Mouse (Mus musculus): ENCODE results near the gene Lmbr1l. TPM values are rescaled to one million over a fixed set of nuclear protein-coding genes. Genes with fewer than 3 reads are reported as not detected.
A peak's percentile ranks its signal among the peaks of the same experiment; 100 is the strongest.

Lmbr1l gene
- polyA plus RNA-seq, 1 experiment from 2014 or later, result 24.7 TPM

- DNase-seq (ENCODE audit: low spot score), result no peak
- Histone ChIP-seq H3K9me3 (replicated peaks) (no peaks in the 10 kb centered on the region), H3K4me1 (peaks cover 4% of the 10 kb centered on the region), H3K4me3 (no peak overlapping the region), H3K36me3 (no peaks in the 10 kb centered on the region), H3K27me3 (ENCODE audit: low read depth, poor library complexity, severe bottlenecking) (peaks cover 29% of the 10 kb centered on the region), H3K27ac (replicated peaks) (no peak overlapping the region)
- WGBS, result 86% methylated on average over 7 of the region's 7 CpGs
Measured at GRCm38 (mm10) chr15:98887526-98887925, 30.5 kb downstream of the Lmbr1l start.

- 72% methylated on average over 8 of the region's 8 CpGs for WGBS
- Histone ChIP-seq H3K4me3 (no peak overlapping the region), H3K27ac (replicated peaks) (no peak overlapping the region), H3K4me1 (peaks cover 9% of the 10 kb centered on the region), H3K9me3 (replicated peaks) (no peaks in the 10 kb centered on the region), H3K36me3 (no peaks in the 10 kb centered on the region), H3K27me3 (ENCODE audit: low read depth, poor library complexity, severe bottlenecking) (peaks cover 22% of the 10 kb centered on the region)
- DNase-seq (ENCODE audit: low spot score), result no peak
Measured at GRCm38 (mm10) chr15:98886667-98887387, 31.2 kb downstream of the Lmbr1l start.

- peaks cover 26% of the 10 kb centered on the region for H3K4me1 ChIP-seq
- WGBS, result 85% methylated on average over 1 of the region's 1 CpGs
- DNase-seq (ENCODE audit: low spot score), result no peak
- H3K9me3 ChIP-seq (replicated peaks), result no peaks in the 10 kb centered on the region
- peaks cover 7% of the 10 kb centered on the region; the same call in 1 of the 2 replicates for H3K27me3 ChIP-seq (ENCODE audit: low read depth, poor library complexity, severe bottlenecking)
- H3K4me3 ChIP-seq, result no peak overlapping the region
- no peaks in the 10 kb centered on the region for H3K36me3 ChIP-seq
- no peak overlapping the region for H3K27ac ChIP-seq (replicated peaks)
Measured at GRCm38 (mm10) chr15:98884106-98884505, 33.9 kb downstream of the Lmbr1l start.

- Histone ChIP-seq H3K27ac (replicated peaks) (no peak overlapping the region), H3K36me3 (0 out of 2 replicates have a peak, but pooled peaks cover under 1% of the 10 kb centered on the region), H3K4me3 (no peak overlapping the region), H3K27me3 (ENCODE audit: low read depth, poor library complexity, severe bottlenecking) (peaks cover 3% of the 10 kb centered on the region; the same call in 1 of the 2 replicates), H3K4me1 (peaks cover 26% of the 10 kb centered on the region), H3K9me3 (replicated peaks) (no peaks in the 10 kb centered on the region)
- no peak for DNase-seq (ENCODE audit: low spot score)
Measured at GRCm38 (mm10) chr15:98883661-98884060, 34.4 kb downstream of the Lmbr1l start.

GRCm38 (mm10) chr15:98881656-98882008 is 36.4 kb downstream of the Lmbr1l start:
- no peaks in the 10 kb centered on the region for H3K9me3 ChIP-seq (replicated peaks)
- no peak for DNase-seq (ENCODE audit: low spot score)
- 6% methylated on average over 5 of the region's 5 CpGs for WGBS
- peaks cover 9% of the 10 kb centered on the region; the same call in 1 of the 2 replicates for H3K36me3 ChIP-seq
- H3K4me1 ChIP-seq, result peaks cover 26% of the 10 kb centered on the region
- no peaks in the 10 kb centered on the region for H3K27me3 ChIP-seq (ENCODE audit: low read depth, poor library complexity, severe bottlenecking)
- peak overlapping the region; percentile 89 for H3K27ac ChIP-seq (replicated peaks)
- peak overlapping the region; percentile 77 for H3K4me3 ChIP-seq

GRCm38 (mm10) chr15:98880978-98881655 is 36.9 kb downstream of the Lmbr1l start:
- peak; percentile 98 for DNase-seq (ENCODE audit: low spot score)
- peak overlapping the region; percentile 77 for H3K4me3 ChIP-seq
- peak overlapping the region; percentile 89 for H3K27ac ChIP-seq (replicated peaks)
- H3K27me3 ChIP-seq (ENCODE audit: low read depth, poor library complexity, severe bottlenecking), result no peaks in the 10 kb centered on the region
- H3K9me3 ChIP-seq (replicated peaks), result no peaks in the 10 kb centered on the region
- peaks cover 9% of the 10 kb centered on the region; the same call in 1 of the 2 replicates for H3K36me3 ChIP-seq
- under 1% methylated on average over 48 of the region's 48 CpGs for WGBS
- H3K4me1 ChIP-seq, result peaks cover 26% of the 10 kb centered on the region

- DNase-seq (ENCODE audit: low spot score), result peak; percentile 64
- Histone ChIP-seq H3K36me3 (peaks cover 9% of the 10 kb centered on the region; the same call in 1 of the 2 replicates), H3K27ac (replicated peaks) (no peak overlapping the region), H3K4me1 (peaks cover 36% of the 10 kb centered on the region), H3K9me3 (replicated peaks) (no peaks in the 10 kb centered on the region), H3K27me3 (ENCODE audit: low read depth, poor library complexity, severe bottlenecking) (no peaks in the 10 kb centered on the region), H3K4me3 (no peak overlapping the region)
- WGBS, result 22% methylated on average over 3 of the region's 3 CpGs
Measured at GRCm38 (mm10) chr15:98877331-98877730, 40.7 kb downstream of the Lmbr1l start.

GRCm38 (mm10) chr15:98871916-98872888 is 45.8 kb downstream of the Lmbr1l start:
- peak; percentile 95 for DNase-seq (ENCODE audit: low spot score)
- Histone ChIP-seq H3K4me3 (peak overlapping the region; percentile 99), H3K4me1 (peaks cover 46% of the 10 kb centered on the region), H3K27me3 (ENCODE audit: low read depth, poor library complexity, severe bottlenecking) (no peaks in the 10 kb centered on the region), H3K36me3 (peaks cover 8% of the 10 kb centered on the region), H3K27ac (replicated peaks) (peak overlapping the region; percentile 99), H3K9me3 (replicated peaks) (no peaks in the 10 kb centered on the region)
- 1% methylated on average over 51 of the region's 51 CpGs for WGBS

- no peak for DNase-seq (ENCODE audit: low spot score)
- Histone ChIP-seq H3K36me3 (peaks cover 17% of the 10 kb centered on the region), H3K4me3 (peak within 1 kb of the TSS; percentile 99), H3K27me3 (ENCODE audit: low read depth, poor library complexity, severe bottlenecking) (no peaks in the 10 kb centered on the region), H3K27ac (replicated peaks) (peak within 1 kb of the TSS; percentile 99), H3K9me3 (replicated peaks) (no peaks in the 10 kb centered on the region), H3K4me1 (peaks cover 49% of the 10 kb centered on the region)
- WGBS, result under 1% methylated on average over 92 of the region's 94 CpGs
Measured at GRCm38 (mm10) chr15:98871070-98871915, 46.7 kb downstream of the Lmbr1l start, which contains the start of gene Kmt2d. TSS of gene Kmt2d (minus strand) at chr15:98871204.

- peak; percentile 40 for DNase-seq (ENCODE audit: low spot score)
- no peaks in the 10 kb centered on the region for H3K27me3 ChIP-seq (ENCODE audit: low read depth, poor library complexity, severe bottlenecking)
- H3K4me1 ChIP-seq, result peaks cover 49% of the 10 kb centered on the region
- WGBS, result 0% methylated on average over 16 of the region's 16 CpGs
- peak overlapping the region; percentile 99 for H3K4me3 ChIP-seq
- H3K27ac ChIP-seq (replicated peaks), result peak overlapping the region; percentile 99
- H3K36me3 ChIP-seq, result peaks cover 25% of the 10 kb centered on the region
- no peaks in the 10 kb centered on the region for H3K9me3 ChIP-seq (replicated peaks)
Measured at GRCm38 (mm10) chr15:98870179-98871069, 47.6 kb downstream of the Lmbr1l start.
